Mouse (Mus musculus) thymus, adult 2 months (tissue): ENCODE results near the gene Rnf31. TPM values are rescaled to one million over a fixed set of nuclear protein-coding genes. Genes with fewer than 3 reads are reported as not detected.
A peak's percentile ranks its signal among the peaks of the same experiment; 100 is the strongest.

ENCODE experiments used
- DNase-seq: peaks from one replicate; pipeline ENCODE4 v3.0.0; 2021
- H3K27ac ChIP-seq: fragments of 200-500 bp; 2 replicates; pipeline ENCODE4 v1.5.1; 2012; ENCODE audit warnings: low read length, control low read depth; ENCODE audit not compliant: control insufficient read depth, insufficient read depth
- H3K27me3 ChIP-seq: fragments of 200-500 bp; 2 replicates; pipeline ENCODE4 v1.6.1; 2012; ENCODE audit warnings: mild to moderate bottlenecking, low read length, moderate library complexity, mixed read lengths; ENCODE audit not compliant: control insufficient read depth, insufficient read depth
- H3K36me3 ChIP-seq: fragments of 200-500 bp; 2 replicates; pipeline ENCODE4 v1.6.1; 2012; ENCODE audit warnings: mild to moderate bottlenecking, low read length, moderate library complexity; ENCODE audit not compliant: control insufficient read depth, insufficient read depth
- H3K4me1 ChIP-seq: fragments of 200-500 bp; replicated peaks from 2 replicates; pipeline ENCODE4 v1.6.1; 2012; ENCODE audit warnings: low read length; ENCODE audit not compliant: control insufficient read depth, insufficient read depth
- H3K4me3 ChIP-seq: fragments of 200-500 bp; 2 replicates; pipeline ENCODE4 v1.5.1; 2012; ENCODE audit warnings: mild to moderate bottlenecking, low read length, control low read depth, moderate library complexity; ENCODE audit not compliant: control insufficient read depth, insufficient read depth
- CTCF ChIP-seq: fragments of 200-500 bp; IDR thresholded peaks from 2 replicates; pipeline ENCODE4 v1.5.1; 2012; ENCODE audit warnings: mild to moderate bottlenecking, control low read depth, low read length, moderate library complexity, borderline replicate concordance; ENCODE audit not compliant: control insufficient read depth, poor library complexity, insufficient read depth; ENCODE audit errors: extremely low read depth
- POLR2A ChIP-seq: fragments of 200-500 bp; IDR thresholded peaks from 2 replicates; pipeline ENCODE4 v1.6.1; 2012; ENCODE audit warnings: mild to moderate bottlenecking, low read length, control low read depth, moderate library complexity; ENCODE audit not compliant: control insufficient read depth, poor library complexity, insufficient read depth; ENCODE audit errors: extremely low read depth
- WGBS: fragments of 180-500 bp; shearing (Covaris S2); methylation state at CpG from one replicate; pipeline ENCODE4 v1.1.7; 2018; 5-methylcytosine and 5-hydroxymethylcytosine counted together
- polyA plus RNA-seq: library from polyadenylated mRNA; depleted of rRNA; stranded (reverse); fragments of >200 nt; gene quantifications from 2 replicates; pipeline ENCODE4 v1.2.3, GENCODE M21; 2012

Rnf31 gene
- polyA plus RNA-seq, 1 experiment: 84.0 TPM

- Histone ChIP-seq H3K4me1 (peaks cover 8% of the 10 kb centered on the region), H3K36me3 (peaks cover 1% of the 10 kb centered on the region; the same call in 1 of the 2 replicates), H3K27me3 (no peaks in the 10 kb centered on the region), H3K27ac (no peak overlapping the region), H3K4me3 (no peak overlapping the region)
- WGBS: 94% methylated on average over 7 of the region's 7 CpGs
- DNase-seq: no peak
- TF ChIP-seq POLR2A: no peak
- TF ChIP-seq CTCF: no peak
Measured at GRCm38 (mm10) chr14:55614565-55615178, 23.2 kb downstream of the Rnf31 start.

DNA sequence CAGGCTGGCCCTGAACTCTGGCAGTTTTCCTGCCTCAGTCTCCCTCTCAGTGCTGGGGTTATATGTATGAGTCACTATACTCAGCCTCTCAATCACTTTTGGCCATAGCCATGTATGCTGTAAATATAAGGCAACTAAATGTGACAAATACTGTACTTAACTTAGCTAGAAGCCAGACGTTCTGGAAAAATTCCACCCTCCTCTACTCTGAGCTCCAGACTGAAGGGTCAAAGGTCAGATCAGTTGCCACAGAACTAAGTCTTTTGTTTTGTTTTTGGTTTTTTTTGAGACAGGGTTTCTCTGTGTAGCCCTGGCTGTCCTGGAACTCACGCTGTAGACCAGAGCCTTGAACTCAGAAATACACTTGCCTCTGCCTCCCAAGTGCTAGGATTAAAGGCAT is 24.4 kb downstream of the Rnf31 start:
- Histone ChIP-seq H3K4me1 (peaks cover 8% of the 10 kb centered on the region), H3K27me3 (no peaks in the 10 kb centered on the region), H3K4me3 (no peak overlapping the region), H3K27ac (no peak overlapping the region), H3K36me3 (no peaks in the 10 kb centered on the region)
- DNase-seq: no peak
- 88% methylated on average over 2 of the region's 2 CpGs for WGBS
- TF ChIP-seq CTCF (no peak), POLR2A (no peak)

DNA sequence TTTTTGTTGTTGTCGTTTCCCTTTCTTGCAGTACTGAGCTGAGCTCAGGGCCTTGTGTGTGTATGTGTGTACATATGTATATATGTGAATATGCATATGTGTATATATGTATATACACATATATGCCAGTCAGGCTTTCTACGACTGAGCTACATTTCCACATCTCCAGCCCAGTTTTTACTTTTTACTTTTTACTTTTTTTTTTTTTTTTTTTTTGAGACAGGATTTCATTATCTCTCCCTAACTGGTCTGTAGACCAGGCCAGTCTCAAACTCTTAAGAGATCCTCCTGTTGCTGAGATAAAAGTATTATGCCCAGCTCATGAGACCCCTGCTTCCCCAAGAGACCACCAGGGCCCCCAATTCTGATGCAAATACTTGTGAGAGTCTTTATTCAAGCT is 25.3 kb downstream of the Rnf31 start:
- DNase-seq: no peak
- H3K27me3 ChIP-seq: no peaks in the 10 kb centered on the region
- H3K27ac ChIP-seq: no peak overlapping the region
- H3K4me3 ChIP-seq: no peak overlapping the region
- no peaks in the 10 kb centered on the region for H3K36me3 ChIP-seq
- peaks cover 8% of the 10 kb centered on the region for H3K4me1 ChIP-seq
- TF ChIP-seq CTCF: no peak
- TF ChIP-seq POLR2A: no peak
- 91% methylated on average over 2 of the region's 2 CpGs for WGBS

DNA sequence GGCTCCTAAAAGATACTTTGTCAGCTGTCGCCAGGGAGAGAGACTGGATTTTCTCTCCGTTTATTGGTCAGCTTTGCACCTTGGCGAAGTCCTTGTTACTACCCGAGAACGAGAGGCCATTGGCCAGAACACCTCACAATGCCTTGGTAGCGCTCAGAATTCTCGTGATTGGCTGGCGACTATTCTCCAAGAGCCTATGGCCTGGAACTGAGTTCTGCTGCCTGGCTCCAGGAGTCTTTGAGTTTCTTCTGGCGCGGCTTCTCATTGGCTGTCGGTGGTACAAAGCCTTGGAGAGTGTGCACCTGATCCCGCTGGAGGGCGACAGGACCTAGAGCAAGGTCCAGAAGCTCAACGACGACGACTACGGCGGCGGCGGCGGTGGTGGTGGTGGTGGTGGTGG is 26.3 kb downstream of the Rnf31 start, which contains the start of gene Rec8:
Rec8 (plus strand) TSS at position 216 of the 400 bp plus-strand sequence.
- TF ChIP-seq POLR2A (no peak), CTCF (no peak)
- no peak for DNase-seq
- Histone ChIP-seq H3K27me3 (no peaks in the 10 kb centered on the region), H3K4me1 (peaks cover 8% of the 10 kb centered on the region), H3K27ac (no peak within 1 kb of the TSS; the same call in 1 of the 2 replicates), H3K4me3 (peak within 1 kb of the TSS; percentile 24), H3K36me3 (no peaks in the 10 kb centered on the region)
- WGBS: 46% methylated on average over 21 of the region's 21 CpGs

DNA sequence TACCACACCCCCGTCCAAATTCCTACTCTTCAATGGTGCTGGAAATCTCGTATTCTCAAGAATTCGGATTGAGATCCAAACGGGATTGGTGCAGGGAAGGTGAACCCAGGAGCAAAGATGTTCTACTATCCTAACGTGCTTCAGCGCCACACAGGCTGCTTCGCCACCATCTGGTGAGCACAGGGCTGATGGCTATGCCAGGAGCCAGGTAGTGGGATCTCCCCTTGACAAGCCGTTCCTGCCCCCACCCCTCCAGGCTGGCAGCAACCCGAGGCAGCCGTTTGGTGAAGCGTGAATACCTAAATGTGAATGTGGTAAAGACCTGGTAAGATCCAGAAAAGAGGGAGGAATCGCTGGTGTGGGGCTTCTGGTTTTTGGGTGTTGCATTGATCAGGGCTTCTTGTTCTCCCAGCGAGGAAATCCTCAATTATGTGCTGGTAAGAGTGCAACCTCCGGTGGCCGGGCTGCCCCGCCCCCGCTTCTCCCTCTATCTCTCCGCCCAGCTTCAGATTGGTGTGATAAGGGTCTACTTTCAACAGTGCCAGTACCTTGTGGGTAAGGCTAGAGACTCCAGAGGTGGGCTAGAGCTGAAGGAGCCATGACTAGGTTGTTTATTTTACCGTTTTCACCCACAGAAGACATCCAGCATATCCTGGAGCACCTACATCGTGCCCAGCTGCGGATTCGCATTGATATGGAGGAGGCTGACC is 27.1 kb downstream of the Rnf31 start:
- H3K4me3 ChIP-seq: peak overlapping the region; percentile 24
- H3K27me3 ChIP-seq: no peaks in the 10 kb centered on the region
- H3K4me1 ChIP-seq: peaks cover 8% of the 10 kb centered on the region
- no peaks in the 10 kb centered on the region for H3K36me3 ChIP-seq
- no peak for DNase-seq
- 20% methylated on average over 22 of the region's 22 CpGs for WGBS
- no peak for TF ChIP-seq POLR2A
- TF ChIP-seq CTCF: no peak
- H3K27ac ChIP-seq: no peak overlapping the region; the same call in 1 of the 2 replicates

DNA sequence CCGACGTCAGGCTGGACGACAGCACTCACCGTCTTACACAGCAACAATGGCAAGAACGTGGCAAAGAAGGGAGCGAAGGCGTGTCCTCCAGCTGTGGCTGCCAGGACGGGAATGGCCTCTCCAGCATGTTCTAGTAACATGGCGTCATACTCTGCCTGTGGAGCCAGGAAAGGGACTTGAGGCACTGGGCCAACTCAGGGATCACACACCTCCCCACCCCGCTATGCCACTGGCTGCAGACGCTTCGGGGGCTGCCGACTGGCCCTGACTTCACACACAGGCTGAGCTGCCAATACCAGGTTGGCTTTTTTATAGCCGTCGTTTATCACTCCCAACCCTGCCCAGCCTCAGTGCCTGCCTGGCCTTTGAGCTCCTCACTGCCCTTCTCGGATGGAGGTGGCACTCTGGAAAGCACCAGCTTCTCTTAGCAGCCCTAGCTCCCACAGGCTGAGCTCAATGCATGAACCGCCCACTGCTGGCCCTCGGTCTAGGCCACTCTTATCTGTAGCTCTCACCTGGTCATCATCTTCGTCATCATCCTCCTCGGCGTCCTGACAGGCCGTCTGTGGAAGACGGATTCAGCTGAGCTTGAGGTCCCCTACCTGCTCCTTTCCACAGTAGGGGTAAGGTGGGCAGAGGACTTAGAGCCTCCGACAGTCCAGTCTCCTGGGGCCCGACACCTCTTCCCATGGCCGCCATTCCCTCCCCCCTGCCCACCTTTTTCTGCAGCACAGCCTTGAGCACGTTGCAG is 36.7 kb downstream of the Rnf31 start:
- no peak overlapping the region for H3K27ac ChIP-seq
- H3K4me3 ChIP-seq: no peak overlapping the region
- H3K27me3 ChIP-seq: no peaks in the 10 kb centered on the region
- DNase-seq: no peak
- no peaks in the 10 kb centered on the region for H3K4me1 ChIP-seq
- H3K36me3 ChIP-seq: no peaks in the 10 kb centered on the region
- 98% methylated on average over 27 of the region's 27 CpGs for WGBS
- TF ChIP-seq CTCF (no peak), POLR2A (no peak)
